Mouse (Mus musculus) urinary bladder, adult 2 months (tissue): ENCODE results near the gene Minar1. TPM values are rescaled to one million over a fixed set of nuclear protein-coding genes. Genes with fewer than 3 reads are reported as not detected.

ENCODE experiments used
- DNase-seq: peaks from one replicate; pipeline ENCODE4 v3.0.0; 2022; ENCODE audit warnings: low spot score
- polyA plus RNA-seq: library from polyadenylated mRNA; depleted of rRNA; stranded (reverse); fragments of >200 nt; gene quantifications from 2 replicates; pipeline ENCODE4 v1.2.3, GENCODE M21; 2012; rRNA removed

The Minar1 gene
- polyA plus RNA-seq: 0.01 and 0.03 TPM in 2 replicates

GRCm38 (mm10) chr9:89623006-89623760 lies at the start of gene Minar1:
Minar1 (minus strand) TSS chr9:89623125.
- no peak for DNase-seq

- DNase-seq: no peak
Observed at GRCm38 (mm10) chr9:89669878-89670277, 47.0 kb upstream of the Minar1 start.

- no peak for DNase-seq
Observed at GRCm38 (mm10) chr9:89667306-89667942, 44.5 kb upstream of the Minar1 start.

- no peak for DNase-seq
Observed at GRCm38 (mm10) chr9:89650913-89651312, 28.0 kb upstream of the Minar1 start.

- DNase-seq: no peak
Observed at GRCm38 (mm10) chr9:89637453-89637852, 14.5 kb upstream of the Minar1 start.

- DNase-seq: no peak
Observed at GRCm38 (mm10) chr9:89622296-89623005, 474 bp downstream of the Minar1 start.

- DNase-seq: no peak
Observed at GRCm38 (mm10) chr9:89621750-89622149, 1.2 kb downstream of the Minar1 start.

GRCm38 (mm10) chr9:89620347-89620746 lies 2.6 kb downstream of the Minar1 start:
- no peak for DNase-seq

GRCm38 (mm10) chr9:89616946-89617345 lies 6.0 kb downstream of the Minar1 start:
- no peak for DNase-seq

- no peak for DNase-seq
Observed at GRCm38 (mm10) chr9:89610592-89610991, 12.3 kb downstream of the Minar1 start.

GRCm38 (mm10) chr9:89607321-89607720 lies 15.6 kb downstream of the Minar1 start:
- DNase-seq: no peak

- DNase-seq: no peak
Observed at GRCm38 (mm10) chr9:89606256-89606655, 16.7 kb downstream of the Minar1 start.

- DNase-seq: no peak
Observed at GRCm38 (mm10) chr9:89601891-89602290, 21.0 kb downstream of the Minar1 start.

- no peak for DNase-seq
Observed at GRCm38 (mm10) chr9:89600677-89601076, 22.2 kb downstream of the Minar1 start.

GRCm38 (mm10) chr9:89597071-89597470 lies 25.9 kb downstream of the Minar1 start:
- no peak for DNase-seq

- no peak for DNase-seq
Observed at GRCm38 (mm10) chr9:89596392-89596791, 26.5 kb downstream of the Minar1 start.

GRCm38 (mm10) chr9:89592391-89592790 lies 30.5 kb downstream of the Minar1 start:
- no peak for DNase-seq

GRCm38 (mm10) chr9:89578422-89578821 lies 44.5 kb downstream of the Minar1 start:
- DNase-seq: no peak

GRCm38 (mm10) chr9:89552663-89553062 lies 70.3 kb downstream of the Minar1 start:
- DNase-seq: no peak
